Mouse (Mus musculus) cortical plate, adult 2 months (tissue): ENCODE data around the gene Klrc1. TPM values are rescaled to one million over a fixed set of nuclear protein-coding genes. Genes with fewer than 3 reads are reported as not detected.

Source experiments
- H3K27ac ChIP-seq: fragments of 200-500 bp; 2 replicates; pipeline ENCODE4 v1.5.1; 2012; ENCODE audit warnings: low read length, control low read depth, inconsistent platforms; ENCODE audit not compliant: insufficient read depth
- H3K4me1 ChIP-seq: fragments of 200-500 bp; 2 replicates; pipeline ENCODE4 v1.6.1; 2011; ENCODE audit warnings: low read length; ENCODE audit not compliant: control insufficient read depth, insufficient read depth
- H3K4me3 ChIP-seq: fragments of 200-500 bp; 2 replicates; pipeline ENCODE4 v1.5.1; 2011; ENCODE audit warnings: mild to moderate bottlenecking, low read length, control low read depth; ENCODE audit not compliant: insufficient read depth
- POLR2A ChIP-seq: fragments of 200-500 bp; IDR thresholded peaks from 2 replicates; pipeline ENCODE4 v1.6.1; 2011; ENCODE audit warnings: mild to moderate bottlenecking, low read length, control low read depth; ENCODE audit not compliant: insufficient read depth; ENCODE audit errors: extremely low read depth
- polyA plus RNA-seq: library from polyadenylated mRNA; depleted of rRNA; stranded (reverse); fragments of >200 nt; gene quantifications from 2 replicates; pipeline ENCODE4 v1.2.3, GENCODE M21; 2012; rRNA removed

The Klrc1 gene
- polyA plus RNA-seq, 1 experiment, result not detected

- Histone ChIP-seq H3K27ac (no peak within 1 kb of the TSS), H3K4me3 (no peak within 1 kb of the TSS), H3K4me1 (no peaks in the 10 kb centered on the region)
- no peak for TF ChIP-seq POLR2A
These were observed 55.0 kb downstream of the Klrc1 start, which contains the start of gene Klrk1 for GRCm38 (mm10) chr6:129623735-129624134. Gene Klrk1 (minus strand): TSS chr6:129623864.

Other genes starting within 250 kb of the Klrc1 start
- gene Clec1a, start 227.0 kb downstream of the Klrc1 start, polyA plus RNA-seq, result 0.47 and 0.73 TPM in 2 replicates
- gene Olr1, start 171.8 kb downstream of the Klrc1 start, polyA plus RNA-seq, result not detected in 2 replicates
- not detected in 2 replicates for gene Tmem52b, start 166.4 kb downstream of the Klrc1 start, polyA plus RNA-seq
- gene Gabarapl1, start 145.8 kb downstream of the Klrc1 start, polyA plus RNA-seq, result 580 and 605 TPM in 2 replicates
- 0.08 and 0.13 TPM in 2 replicates for gene Klre1, start 101.1 kb downstream of the Klrc1 start, polyA plus RNA-seq
- 0.30 TPM in 1 of 2 replicates, not detected in the other for gene Klrd1, start 87.2 kb downstream of the Klrc1 start, polyA plus RNA-seq
- gene Klrk1, start 55.1 kb downstream of the Klrc1 start, polyA plus RNA-seq, result 0.04 and 0.08 TPM in 2 replicates
- not detected in 2 replicates for gene Klrc3, start 35.6 kb downstream of the Klrc1 start, polyA plus RNA-seq
- 0.04 TPM in 1 of 2 replicates, not detected in the other for gene Klrc2, start 18.3 kb downstream of the Klrc1 start, polyA plus RNA-seq
- gene Klri1, start 38.2 kb upstream of the Klrc1 start, polyA plus RNA-seq, result not detected in 2 replicates
- 0.02 TPM in 2 replicates for gene Klri2, start 61.5 kb upstream of the Klrc1 start, polyA plus RNA-seq
- gene Gm156, start 105.3 kb upstream of the Klrc1 start, polyA plus RNA-seq, result not detected in 2 replicates
- gene Gm17631, start 183.7 kb upstream of the Klrc1 start, polyA plus RNA-seq, result not detected in 2 replicates
- gene Klra17, start 197.7 kb upstream of the Klrc1 start, polyA plus RNA-seq, result not detected in 2 replicates
- gene Klra5, start 238.7 kb upstream of the Klrc1 start, polyA plus RNA-seq, result not detected in 2 replicates